Mouse (Mus musculus): Measurements from ENCODE around the gene Fgd4. TPM values are rescaled to one million over a fixed set of nuclear protein-coding genes. Genes with fewer than 3 reads are reported as not detected.
A peak's percentile ranks its signal among the peaks of the same experiment; 100 is the strongest.

The Fgd4 gene
- 10 to 100 TPM; 48.1 to 50.0 TPM for total RNA-seq (2021)

DNA sequence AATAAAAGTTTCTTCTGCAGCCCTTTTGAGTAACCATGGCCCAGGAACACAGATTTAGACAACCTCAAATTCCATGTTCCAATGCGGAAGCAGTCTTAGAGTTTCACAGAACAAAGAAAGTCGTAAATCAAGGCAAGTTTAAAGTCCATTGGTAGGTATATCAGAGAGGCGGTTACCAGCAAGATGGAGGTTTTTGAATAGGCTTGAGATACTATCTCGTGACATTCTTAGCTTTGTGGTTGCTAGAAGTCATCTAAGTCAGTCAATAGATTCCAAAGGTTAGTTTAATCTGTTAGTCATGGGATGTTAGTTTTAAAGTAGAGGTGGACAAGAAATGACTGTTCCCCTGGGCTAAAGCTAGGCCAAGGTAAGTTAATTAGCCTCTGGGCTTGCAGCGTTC lies at the start of gene Fgd4:
Gene Fgd4 (minus strand): TSS at position 89 of the 400 bp plus-strand sequence.
- DNase-seq (ENCODE audit: low spot score): no peak

GRCm38 (mm10) chr16:16645148-16645547 lies 44.8 kb upstream of the Fgd4 start:
- no peak for DNase-seq (ENCODE audit: low spot score)
- intact Hi-C loops (cut with DNase I): no loop called here

More for the DNA sequence above, at the start of gene Fgd4:
- intact Hi-C loops (cut with DNase I): no loop called here

DNA sequence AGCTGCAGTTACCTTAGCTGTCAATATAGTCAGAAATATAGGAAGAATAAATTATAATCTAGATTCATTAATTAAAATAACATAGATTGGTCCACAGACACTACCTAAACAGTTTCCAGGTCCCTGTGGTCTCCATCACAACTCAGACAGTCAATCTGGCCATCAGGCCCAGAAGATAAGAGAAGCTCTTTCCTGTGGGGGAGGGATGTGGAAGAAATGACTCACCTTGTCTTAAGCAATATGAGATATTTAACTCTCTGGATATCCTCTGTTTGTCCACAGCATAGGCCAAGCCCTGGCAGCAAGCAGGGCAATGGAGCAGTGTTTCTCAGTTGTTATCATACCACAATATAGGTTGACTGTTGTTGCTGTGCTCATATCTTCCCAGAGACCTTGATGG lies 33.4 kb upstream of the Fgd4 start:
- intact Hi-C loops (cut with DNase I): no loop called here
- DNase-seq (ENCODE audit: low spot score): no peak

DNA sequence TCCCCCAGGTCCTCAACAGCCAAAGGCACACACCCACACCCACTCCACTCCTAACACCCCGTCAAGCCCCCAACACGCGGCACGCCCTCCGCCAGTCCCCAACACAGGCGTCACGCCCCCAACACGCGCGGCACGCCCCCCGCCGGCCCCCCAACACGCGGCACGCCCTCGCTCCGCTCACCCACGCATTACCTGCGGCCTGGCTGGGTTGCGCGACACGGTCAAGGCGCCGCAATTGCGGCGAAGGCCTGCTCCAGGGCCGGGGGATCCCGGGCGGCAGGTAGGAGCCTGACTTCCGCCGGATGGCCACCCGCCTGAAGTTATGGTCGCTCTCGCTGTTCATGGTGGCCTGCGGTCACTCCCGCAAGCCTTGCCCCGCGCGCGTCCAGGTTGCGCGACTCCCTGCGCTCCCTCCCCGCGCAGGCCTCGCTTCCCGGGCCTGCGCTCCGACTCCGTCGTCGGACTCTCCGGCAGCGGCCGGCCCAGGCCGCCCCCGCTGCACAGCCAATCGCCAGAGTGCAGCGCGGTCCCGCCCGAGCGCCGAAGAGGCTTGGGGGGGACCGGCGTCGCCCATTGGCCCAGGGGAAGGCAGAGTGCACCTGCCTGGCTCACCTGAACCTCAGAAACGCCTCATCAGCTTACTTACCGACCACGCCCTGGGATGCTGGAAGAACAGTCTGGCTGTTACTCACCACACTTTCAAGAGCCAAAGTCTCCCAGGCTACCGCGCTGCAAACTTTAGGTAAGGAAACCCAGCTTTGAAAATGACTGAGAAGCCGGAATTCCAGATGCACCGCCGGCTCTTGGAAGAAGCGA lies 555 bp downstream of the Fgd4 start:
- peak; percentile 8 for DNase-seq (ENCODE audit: low spot score)
- intact Hi-C loops (cut with DNase I): no loop called here

DNA sequence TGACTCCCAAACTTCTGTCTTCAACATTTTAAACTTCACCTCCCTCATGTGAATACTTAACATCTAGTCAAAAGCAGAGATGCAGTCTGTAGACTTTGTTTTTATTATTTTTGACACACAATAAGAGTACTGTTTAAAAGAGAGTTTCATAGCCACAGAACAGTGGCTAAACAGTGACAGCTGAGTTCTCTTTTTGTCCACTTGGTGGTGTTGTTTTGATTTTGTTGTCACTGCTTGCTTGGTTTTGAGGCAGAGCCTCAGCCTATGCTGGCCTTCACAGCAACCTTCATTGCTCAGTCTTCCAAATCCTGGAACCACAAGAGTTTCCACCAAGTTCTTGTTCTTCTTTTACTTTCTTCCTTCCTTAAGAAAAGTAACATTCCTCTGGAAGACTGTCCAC lies 3.8 kb downstream of the Fgd4 start:
- intact Hi-C loops (cut with DNase I): no loop called here
- no peak for DNase-seq (ENCODE audit: low spot score)

- DNase-seq (ENCODE audit: low spot score): no peak
- intact Hi-C loops (cut with DNase I): no loop called here
Measured at GRCm38 (mm10) chr16:16592622-16593021, 7.7 kb downstream of the Fgd4 start.

- DNase-seq (ENCODE audit: low spot score): peak; percentile 5
- intact Hi-C loops (cut with DNase I): loop anchor here (10.0 kb wide), 2 partner anchors 230 to 380 kb away; partner anchors contain the start of gene Dnm1l
Measured at GRCm38 (mm10) chr16:16584409-16585032, 15.8 kb downstream of the Fgd4 start.

DNA sequence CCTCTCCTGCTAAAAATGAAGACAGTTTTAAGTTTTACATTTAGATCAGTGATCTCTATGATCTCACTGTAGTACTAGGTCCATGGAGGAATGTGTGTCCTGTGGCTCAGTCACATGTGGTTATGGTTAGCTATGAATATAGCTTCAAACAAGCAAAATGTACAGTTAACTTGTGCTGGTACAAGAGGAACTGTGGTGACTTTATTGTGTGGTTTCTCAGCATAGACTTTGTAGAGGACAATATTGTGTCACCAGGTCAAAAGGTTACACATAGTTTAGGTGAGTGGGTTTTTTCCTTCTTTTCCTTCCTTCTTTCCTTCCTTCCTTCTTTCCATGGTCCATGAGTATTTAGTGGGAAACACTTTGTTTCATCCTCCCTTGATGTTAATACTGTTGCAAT lies 23.8 kb downstream of the Fgd4 start:
- DNase-seq (ENCODE audit: low spot score): no peak
- intact Hi-C loops (cut with DNase I): no loop called here

DNA sequence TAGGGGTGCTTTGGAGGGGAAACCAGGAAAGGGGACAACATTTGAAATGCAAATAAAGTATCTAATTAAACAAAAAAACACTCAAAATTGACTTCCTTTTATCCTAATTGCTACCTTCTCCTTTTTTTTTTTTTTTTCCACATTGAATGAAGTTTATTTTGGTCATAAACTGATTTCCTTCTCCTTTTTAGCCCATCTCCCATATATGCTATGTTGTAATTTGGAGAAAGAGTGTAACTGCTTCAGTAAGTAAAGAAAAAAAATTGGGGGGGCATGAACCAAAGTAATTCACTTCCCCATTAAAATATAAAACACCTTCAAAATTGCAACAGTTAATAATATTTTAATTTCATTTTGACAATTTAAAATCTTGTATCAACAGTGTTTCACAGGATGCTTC lies 25.8 kb downstream of the Fgd4 start:
- intact Hi-C loops (cut with DNase I): no loop called here
- DNase-seq (ENCODE audit: low spot score): no peak

DNA sequence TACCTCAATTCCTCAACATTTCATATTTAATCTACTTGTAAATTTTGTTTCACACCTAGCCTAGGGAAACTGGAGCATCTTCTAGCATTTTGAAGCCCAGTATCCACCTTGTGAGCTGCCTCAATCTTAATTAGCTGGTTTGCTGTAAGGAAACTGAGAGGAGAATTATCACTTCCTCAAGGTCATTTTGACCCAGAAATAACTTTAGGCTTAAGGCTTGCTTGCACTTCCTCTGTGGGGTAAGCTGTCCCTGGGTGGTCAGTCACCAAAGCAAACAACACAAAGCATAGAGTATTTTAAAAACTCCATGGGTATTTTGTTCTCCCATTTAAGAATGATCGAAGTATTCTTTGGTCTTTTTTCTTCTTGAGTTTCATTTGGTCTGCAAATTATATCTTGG lies 27.2 kb downstream of the Fgd4 start:
- intact Hi-C loops (cut with DNase I): no loop called here
- DNase-seq (ENCODE audit: low spot score): no peak

DNA sequence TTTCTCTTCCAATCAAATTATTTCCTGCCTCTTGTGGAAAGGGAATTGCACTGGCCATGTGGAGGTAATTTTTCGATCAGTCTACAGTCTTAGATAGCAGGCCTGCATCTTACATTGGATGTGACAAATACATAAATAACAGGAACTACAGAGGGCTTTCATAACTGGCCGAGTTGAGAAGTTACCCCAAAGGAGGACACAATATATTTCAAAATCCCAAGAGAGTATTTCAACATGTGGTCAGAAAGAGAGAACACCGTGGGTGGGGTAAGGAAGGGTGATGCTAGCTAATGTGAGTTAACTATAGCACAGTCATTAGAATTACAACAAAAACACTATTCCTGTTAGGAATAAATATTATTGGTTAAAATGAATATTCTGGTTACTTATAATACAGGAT lies 29.0 kb downstream of the Fgd4 start:
- no peak for DNase-seq (ENCODE audit: low spot score)
- intact Hi-C loops (cut with DNase I): no loop called here

DNA sequence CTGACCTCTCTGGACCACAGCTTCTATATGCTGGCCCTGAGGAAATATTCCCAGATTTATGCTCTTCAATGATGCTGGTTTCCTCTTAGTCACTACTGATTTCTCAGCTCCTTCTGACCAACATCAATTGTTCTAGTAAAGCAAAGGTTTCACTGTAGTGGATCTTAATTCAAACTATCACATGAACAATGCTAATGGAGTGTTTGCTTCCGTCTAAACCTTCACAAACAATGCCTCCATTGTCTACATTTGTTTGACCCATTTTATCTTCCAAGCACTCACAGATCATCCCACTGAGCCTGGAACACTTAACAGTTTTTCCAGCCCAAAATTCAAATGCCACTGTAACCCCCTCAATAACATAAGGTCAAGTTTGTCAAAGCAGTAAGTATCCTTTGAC lies 33.6 kb downstream of the Fgd4 start:
- intact Hi-C loops (cut with DNase I): no loop called here
- DNase-seq (ENCODE audit: low spot score): no peak

DNA sequence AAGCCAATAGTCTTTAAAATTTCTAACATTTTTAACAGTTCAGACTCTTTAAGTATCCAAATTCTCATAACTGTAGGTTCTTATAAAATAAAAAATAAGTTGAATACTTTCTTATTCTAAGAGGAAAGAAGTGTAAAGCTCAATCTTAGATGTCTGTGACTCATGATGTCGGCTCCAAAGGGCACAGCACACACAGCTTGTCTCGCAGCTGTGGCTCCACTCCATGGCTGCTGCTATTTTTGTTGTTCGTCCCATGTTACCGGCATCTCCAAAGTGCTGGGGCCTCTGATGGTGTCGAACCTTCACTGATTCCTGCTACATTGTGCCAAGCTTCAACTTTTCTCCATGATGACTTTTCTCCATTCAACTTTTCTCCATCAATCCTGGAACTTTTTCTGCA lies 34.1 kb downstream of the Fgd4 start:
- no peak for DNase-seq (ENCODE audit: low spot score)
- intact Hi-C loops (cut with DNase I): no loop called here

- intact Hi-C loops (cut with DNase I): no loop called here
- no peak for DNase-seq (ENCODE audit: low spot score)
Measured at GRCm38 (mm10) chr16:16565786-16566185, 34.6 kb downstream of the Fgd4 start.

- DNase-seq (ENCODE audit: low spot score): no peak
- intact Hi-C loops (cut with DNase I): no loop called here
Measured at GRCm38 (mm10) chr16:16560718-16561117, 39.6 kb downstream of the Fgd4 start.

DNA sequence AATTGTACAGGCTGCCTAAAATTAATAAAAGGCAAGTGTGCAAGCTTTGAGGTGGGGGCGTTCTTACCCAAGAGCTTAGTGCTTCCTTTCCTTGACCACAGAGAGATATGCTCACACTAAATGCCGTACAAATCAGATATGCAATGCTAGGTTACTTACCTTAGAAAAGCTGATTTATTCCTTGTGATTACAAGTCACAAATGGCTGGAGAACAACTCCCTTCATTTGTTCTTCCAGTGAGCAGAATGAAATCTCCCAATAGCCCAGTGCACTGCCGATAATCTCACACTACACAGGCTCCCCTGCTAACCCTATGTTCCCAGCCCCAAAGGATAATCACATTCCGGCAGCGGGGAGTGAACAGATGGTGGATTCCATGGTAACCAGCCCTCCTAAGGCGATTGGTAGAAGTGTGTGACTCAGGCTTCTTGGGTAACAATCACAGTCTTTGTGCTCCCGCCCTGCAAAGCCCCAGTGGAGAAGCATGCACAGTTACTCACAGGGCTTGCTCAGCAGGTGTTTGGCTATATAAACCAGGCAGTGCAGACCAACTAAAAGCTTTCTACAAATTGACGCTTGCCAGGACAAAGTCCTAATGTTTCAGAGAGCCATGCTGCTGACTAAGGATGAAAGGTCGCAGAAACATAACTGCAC lies 40.3 kb downstream of the Fgd4 start:
- intact Hi-C loops (cut with DNase I): no loop called here
- DNase-seq (ENCODE audit: low spot score): peak; percentile 29

GRCm38 (mm10) chr16:16559016-16559877 lies 41.1 kb downstream of the Fgd4 start:
- no peak for DNase-seq (ENCODE audit: low spot score)
- intact Hi-C loops (cut with DNase I): no loop called here

GRCm38 (mm10) chr16:16557738-16558137 lies 42.6 kb downstream of the Fgd4 start:
- DNase-seq (ENCODE audit: low spot score): no peak
- intact Hi-C loops (cut with DNase I): no loop called here

DNA sequence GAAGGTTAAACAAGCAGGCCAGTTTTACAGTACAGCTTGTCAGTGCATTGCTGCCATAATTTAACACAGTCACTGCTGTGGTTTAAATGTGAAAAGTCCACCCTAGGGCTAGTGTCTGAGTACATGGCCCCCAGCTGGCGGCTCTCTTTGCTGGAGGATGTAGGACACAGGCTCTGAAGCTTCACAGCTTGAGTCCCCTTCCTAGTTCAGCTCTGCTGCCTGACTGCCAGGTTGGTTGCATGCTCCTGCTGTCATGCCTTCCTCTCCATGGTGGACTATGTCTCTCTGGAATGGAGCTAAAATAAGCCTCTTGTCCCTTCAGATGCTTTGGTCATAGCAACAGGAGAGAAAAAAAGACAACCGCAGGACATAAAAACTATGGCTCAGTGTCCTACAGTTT lies 46.3 kb downstream of the Fgd4 start:
- DNase-seq (ENCODE audit: low spot score): no peak
- intact Hi-C loops (cut with DNase I): no loop called here

GRCm38 (mm10) chr16:16552197-16552596 lies 48.2 kb downstream of the Fgd4 start:
- DNase-seq (ENCODE audit: low spot score): no peak

More at GRCm38 (mm10) chr16:16552197-16552596, 48.2 kb downstream of the Fgd4 start:
- intact Hi-C loops (cut with DNase I): no loop called here
